Mouse (Mus musculus): ENCODE measurements at regions not wholly inside any gene's neighbourhood (a gene's known extent, or its start where the extent isn't known, plus 50 kb on each side); places are given as distances from the start of the nearest gene placed in this dataset.

GRCm38 (mm10) chr9:89858005-89858404 is 51.7 kb upstream of the Rasgrf1 start:
- no peak for DNase-seq

- DNase-seq: no peak
Observed at GRCm38 (mm10) chr9:89850491-89851282, 59.0 kb upstream of the Rasgrf1 start.

- DNase-seq: no peak
Observed at GRCm38 (mm10) chr9:89849947-89850346, 59.8 kb upstream of the Rasgrf1 start.

- no peak for DNase-seq
Observed at GRCm38 (mm10) chr9:89848571-89848970, 61.1 kb upstream of the Rasgrf1 start.

GRCm38 (mm10) chr9:89846973-89847372 is 62.7 kb upstream of the Rasgrf1 start:
- no peak for DNase-seq

GRCm38 (mm10) chr9:89842776-89843089 is 67.0 kb upstream of the Rasgrf1 start:
- no peak for DNase-seq

GRCm38 (mm10) chr9:89841866-89842775 is 67.6 kb upstream of the Rasgrf1 start:
- no peak for DNase-seq

DNA sequence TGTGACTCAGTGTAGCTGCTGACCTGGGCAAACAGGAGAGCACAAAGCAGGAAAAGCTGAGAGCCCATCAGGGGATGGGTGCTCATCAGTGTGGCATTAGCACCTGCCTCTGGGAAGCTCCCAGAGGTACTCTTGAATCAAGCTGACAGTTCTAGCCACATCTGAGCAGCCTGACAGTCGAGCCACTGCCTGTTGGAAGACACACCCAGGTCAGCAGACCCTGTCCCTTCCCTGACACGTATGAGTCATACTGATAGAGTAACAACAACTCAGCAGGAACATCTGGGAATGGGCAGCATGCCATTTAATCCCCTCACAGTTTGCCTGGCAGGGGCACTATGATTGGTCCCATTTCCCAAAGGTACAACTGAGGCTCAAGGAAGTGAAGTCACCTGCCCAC is 68.3 kb upstream of the Rasgrf1 start:
- no peak for DNase-seq

GRCm38 (mm10) chr9:89836454-89837245 is 73.1 kb upstream of the Rasgrf1 start:
- DNase-seq: no peak

GRCm38 (mm10) chr9:89833596-89833995 is 76.1 kb upstream of the Rasgrf1 start:
- DNase-seq: no peak

GRCm38 (mm10) chr9:89831855-89832254 is 77.9 kb upstream of the Rasgrf1 start:
- no peak for DNase-seq

DNA sequence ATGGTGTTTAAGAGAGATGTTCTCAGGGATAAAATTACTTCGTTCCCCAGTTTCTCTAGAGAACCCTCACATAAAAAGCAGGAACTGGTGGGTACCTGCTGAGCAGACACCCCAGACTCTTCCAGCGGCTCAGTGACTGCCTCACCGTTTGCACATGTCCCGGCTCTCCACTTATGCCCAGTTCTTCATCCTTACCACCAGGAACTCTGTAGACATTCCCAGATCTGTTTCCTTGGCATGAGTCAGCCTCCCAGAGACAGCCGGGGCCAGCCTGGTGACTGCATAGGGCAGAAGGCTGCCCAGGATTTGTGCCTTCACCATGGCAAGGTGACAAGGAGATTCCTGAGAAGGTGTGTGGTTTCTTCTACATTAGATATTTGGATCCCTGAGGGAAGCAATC is 81.6 kb upstream of the Rasgrf1 start:
- no peak for DNase-seq

GRCm38 (mm10) chr9:89827564-89827963 is 82.1 kb upstream of the Rasgrf1 start:
- DNase-seq: no peak

GRCm38 (mm10) chr9:89826712-89827548 is 82.8 kb upstream of the Rasgrf1 start:
- peak; percentile 89 for DNase-seq

- DNase-seq: no peak
Observed at GRCm38 (mm10) chr9:89821853-89822243, 83.6 kb upstream of the Ankrd34c start.

GRCm38 (mm10) chr9:89821109-89821852 is 83.0 kb upstream of the Ankrd34c start:
- DNase-seq: peak; percentile 5

GRCm38 (mm10) chr9:89813616-89814318 is 75.5 kb upstream of the Ankrd34c start:
- DNase-seq: no peak

DNA sequence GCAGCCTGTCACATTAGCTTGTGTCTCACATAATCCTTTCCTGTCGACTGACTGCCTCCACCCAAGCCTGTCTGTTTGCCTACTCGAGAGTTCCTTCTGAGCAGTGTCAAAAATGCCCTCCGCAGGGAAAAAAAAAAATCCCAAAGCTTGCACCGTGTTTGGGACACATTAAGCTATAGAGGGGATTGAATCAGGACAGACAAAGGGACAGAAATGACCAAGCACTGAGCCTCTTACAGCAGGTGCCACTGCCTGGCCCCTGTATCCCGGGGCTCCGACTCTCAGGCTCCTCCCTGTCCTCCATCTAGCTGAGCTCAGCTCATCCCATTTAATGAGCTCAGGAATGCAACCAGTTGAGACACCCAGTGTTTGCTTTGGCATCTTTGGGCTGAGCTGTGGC is 69.1 kb upstream of the Ankrd34c start:
- no peak for DNase-seq

DNA sequence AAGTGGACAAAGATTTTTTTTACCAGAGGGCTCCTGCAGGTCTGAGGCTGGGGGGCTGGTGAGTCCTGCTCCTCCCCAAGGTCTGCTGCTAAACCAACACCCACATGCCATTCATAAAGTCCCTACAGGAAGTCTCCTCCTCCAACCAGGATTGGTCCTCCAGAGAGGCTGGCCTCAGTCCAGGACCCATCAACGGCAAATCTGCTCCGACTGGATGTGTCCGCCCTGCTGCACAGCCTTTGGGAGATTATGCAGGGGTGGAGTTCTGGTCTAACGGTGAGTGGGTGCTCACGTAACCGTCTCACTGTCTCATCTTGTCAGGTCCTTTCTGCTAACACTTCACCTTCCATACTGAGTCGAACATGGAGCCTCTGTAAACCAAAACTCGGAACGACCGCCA is 64.4 kb upstream of the Ankrd34c start:
- no peak for DNase-seq

- peak; percentile 67 for DNase-seq
Observed at GRCm38 (mm10) chr9:89793018-89793417, 54.7 kb upstream of the Ankrd34c start.

DNA sequence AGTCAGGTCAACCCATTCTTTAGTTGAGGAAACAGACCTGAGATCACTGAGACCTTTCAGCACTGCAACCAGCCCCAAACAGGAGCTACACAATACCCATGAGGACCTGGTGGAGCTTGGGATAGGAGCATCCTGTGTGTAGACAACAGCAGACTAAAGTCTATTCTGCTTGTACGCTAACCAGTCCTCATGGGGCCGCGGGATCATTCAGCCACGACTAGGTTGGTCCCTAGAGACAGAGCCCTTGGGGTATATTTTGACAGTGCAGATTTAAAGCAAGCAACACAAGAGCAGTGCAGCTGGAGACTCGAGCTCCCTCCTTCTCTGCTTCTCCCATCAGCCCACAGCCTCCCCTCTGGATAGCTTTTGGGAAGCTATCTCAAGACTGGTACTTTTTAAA is 51.7 kb upstream of the Ankrd34c start:
- DNase-seq: no peak
